Mouse (Mus musculus): ENCODE measurements around the gene Fzd2. TPM values are rescaled to one million over a fixed set of nuclear protein-coding genes. Genes with fewer than 3 reads are reported as not detected.

The Fzd2 gene
- total RNA-seq, 2 experiments from 2014 or later: 10.9 to 11.7 TPM

DNA sequence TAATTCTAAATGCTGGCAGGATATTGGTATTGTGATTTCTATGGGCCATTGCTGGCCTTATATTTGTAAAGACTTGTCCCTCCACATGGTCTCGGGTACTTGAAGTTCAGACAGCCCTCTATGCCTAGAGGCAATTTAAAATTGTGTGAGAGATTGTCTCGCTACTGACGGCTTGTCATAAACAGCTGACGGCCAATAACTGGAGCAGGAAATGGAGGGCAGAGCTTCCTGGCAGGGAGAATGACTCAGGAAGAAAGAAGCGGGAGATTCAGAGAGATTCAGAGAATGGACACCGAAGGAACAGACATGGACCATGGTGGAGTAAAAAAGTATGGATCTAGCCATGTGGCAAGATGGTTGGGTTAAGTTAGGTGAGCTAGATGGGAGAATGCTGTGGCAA is 52.7 kb downstream of the Fzd2 start:
- Histone ChIP-seq H3K4me3 (no peak overlapping the region), H3K27ac (no peak overlapping the region)
- no peak for DNase-seq (ENCODE audit: extremely low spot score in 1 of 2, low spot score in 2 of 2)
- intact Hi-C loops (cut with DNase I): loop anchor here (1.0 kb wide), 1 partner anchor 84 kb away; no protein-coding TSS in a partner anchor
- TF ChIP-seq CTCF (IDR thresholded peaks at IDR 0.05): no peak

Other genes starting within 250 kb of the Fzd2 start
- under 1 TPM; 0.16 to 0.43 TPM for gene Slc4a1, start 238.2 kb upstream of the Fzd2 start, total RNA-seq (2021)
- gene Rundc3a, start 211.0 kb upstream of the Fzd2 start, total RNA-seq (2021): 100 to 1,000 TPM; 505 to 522 TPM
- gene Slc25a39, start 196.4 kb upstream of the Fzd2 start, total RNA-seq (2021): 10 to 100 TPM; 65.7 to 68.6 TPM
- 10 to 100 TPM; 58.1 to 66.2 TPM for gene Grn, start 174.1 kb upstream of the Fzd2 start, total RNA-seq (2021)
- 100 to 1,000 TPM; 117 to 123 TPM for gene Fam171a2, start 156.7 kb upstream of the Fzd2 start, total RNA-seq (2021)
- gene Itga2b, start 134.3 kb upstream of the Fzd2 start, total RNA-seq (2021): 1 to 10 TPM; 2.5 to 4.1 TPM
- gene Gpatch8, start 48.0 kb upstream of the Fzd2 start, total RNA-seq (2021): 10 to 100 TPM; 57.1 to 60.5 TPM
- gene Gm11627, start 24.9 kb upstream of the Fzd2 start, total RNA-seq (2021): 1 to 10 TPM; 4.8 to 5.0 TPM
- gene Meioc, start 59.3 kb downstream of the Fzd2 start, total RNA-seq (2021): not detected
- gene Ccdc43, start 93.4 kb downstream of the Fzd2 start, total RNA-seq (2021): 10 to 100 TPM; 24.6 to 34.5 TPM
- 100 to 1,000 TPM; 128 to 140 TPM for gene Adam11, start 157.0 kb downstream of the Fzd2 start, total RNA-seq (2021)
- gene Gjc1, start 215.3 kb downstream of the Fzd2 start, total RNA-seq (2021): 1 to 10 TPM; 6.1 to 6.6 TPM
- 1 to 10 TPM; 6.1 to 8.1 TPM for gene Higd1b, start 231.5 kb downstream of the Fzd2 start, total RNA-seq (2021)